Mouse (Mus musculus): Measurements from ENCODE around the gene Eepd1.
"Not testable (repeated sequence)": the region's sequence is repeated elsewhere in the genome, so short reads cannot be mapped to it uniquely, and the experiment has no call there.

Eepd1 gene

GRCm38 (mm10) chr9:25481344-25482095, at the start of gene Eepd1:
TSS of gene Eepd1 (plus strand) at chr9:25481547.
- peak; percentile 56 for DNase-seq (ENCODE audit: low read depth)

DNA sequence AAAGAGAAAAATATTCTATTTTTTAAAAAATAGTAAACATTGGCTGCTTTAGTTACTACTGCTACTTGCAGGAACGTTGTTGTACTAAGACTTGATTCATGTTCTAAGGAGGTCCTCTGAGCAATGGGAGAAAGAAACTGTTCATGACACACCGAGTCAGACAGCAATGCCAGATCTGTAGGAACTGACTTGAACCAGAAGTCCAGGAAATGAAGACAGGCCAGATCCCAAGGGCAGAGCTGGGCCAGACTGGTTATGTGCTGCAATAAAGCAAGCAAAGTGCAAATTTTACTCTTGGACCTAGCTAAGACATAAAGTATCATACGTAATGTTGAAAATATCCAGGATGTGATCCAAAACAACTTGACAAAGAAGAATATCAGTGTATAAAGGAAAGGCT, 42.5 kb upstream of the Eepd1 start:
- DNase-seq (ENCODE audit: low read depth) = no peak

GRCm38 (mm10) chr9:25440046-25440445, 41.3 kb upstream of the Eepd1 start:
- not testable (repeated sequence) for DNase-seq (ENCODE audit: low read depth)

DNA sequence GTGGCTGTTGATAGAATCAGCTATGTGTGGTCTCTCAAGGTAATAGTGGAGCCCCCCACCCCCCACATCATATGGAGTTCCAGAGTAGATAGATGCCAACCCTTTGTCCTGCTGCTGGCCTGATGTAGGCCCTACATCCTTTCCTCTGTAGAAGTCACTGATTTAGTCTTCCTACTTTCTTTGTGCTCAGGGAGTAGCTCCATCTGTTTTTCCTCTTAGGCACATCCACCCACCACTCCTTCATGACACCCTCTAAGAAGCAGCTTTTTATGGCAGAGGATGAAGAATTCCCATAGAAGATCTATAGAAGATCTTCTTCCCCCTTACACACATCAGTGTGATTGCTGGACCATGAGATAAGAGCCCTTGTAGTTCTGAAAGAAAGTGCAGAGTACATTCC, 39.3 kb upstream of the Eepd1 start:
- DNase-seq (ENCODE audit: low read depth) = no peak

DNA sequence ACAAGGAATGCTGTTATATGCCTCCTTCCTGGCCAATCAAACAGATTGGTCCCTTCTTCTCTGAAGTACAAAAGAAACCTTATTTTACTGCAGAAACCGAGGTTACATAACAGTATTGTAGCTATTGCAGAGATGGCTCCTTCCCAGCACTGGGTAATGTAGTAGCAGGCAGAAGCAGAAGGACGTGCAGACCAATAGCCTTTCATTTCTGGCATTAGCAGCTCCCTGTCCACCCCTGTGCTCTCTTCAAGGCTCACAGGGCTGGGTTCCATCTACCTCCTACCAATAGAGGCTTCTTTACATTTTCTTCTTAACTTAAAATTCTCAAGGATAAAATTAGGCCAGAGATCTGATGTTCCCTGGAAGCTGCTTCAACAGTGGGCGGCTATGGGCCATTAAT, 38.3 kb upstream of the Eepd1 start:
- DNase-seq (ENCODE audit: low read depth) = no peak

- DNase-seq (ENCODE audit: low read depth) = no peak
Observed at GRCm38 (mm10) chr9:25443546-25443945, 37.8 kb upstream of the Eepd1 start.

- DNase-seq (ENCODE audit: low read depth) = no peak
Observed at GRCm38 (mm10) chr9:25450394-25450793, 31.0 kb upstream of the Eepd1 start.

DNA sequence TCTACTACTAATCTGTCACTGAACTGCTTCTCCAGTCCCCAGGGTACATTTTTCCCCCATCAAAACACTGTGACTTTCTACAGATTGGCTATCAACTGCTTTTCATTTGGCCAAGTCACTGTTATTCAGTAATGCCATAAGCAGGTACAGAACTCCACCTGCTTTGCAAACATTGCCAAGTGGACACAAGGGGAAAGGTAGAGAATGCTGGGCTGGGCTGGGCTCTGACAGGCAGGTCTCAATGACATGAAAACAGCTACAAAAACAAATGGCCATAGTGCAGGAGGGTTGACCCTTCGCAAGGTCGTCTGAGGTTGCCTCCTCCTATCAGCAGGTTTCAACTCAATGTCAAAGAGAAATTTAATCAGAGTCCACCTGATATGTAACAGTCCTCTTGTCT, 26.3 kb upstream of the Eepd1 start:
- no peak for DNase-seq (ENCODE audit: low read depth)

- DNase-seq (ENCODE audit: low read depth) = peak; percentile 17
Observed at GRCm38 (mm10) chr9:25460835-25461555, 20.4 kb upstream of the Eepd1 start.

DNA sequence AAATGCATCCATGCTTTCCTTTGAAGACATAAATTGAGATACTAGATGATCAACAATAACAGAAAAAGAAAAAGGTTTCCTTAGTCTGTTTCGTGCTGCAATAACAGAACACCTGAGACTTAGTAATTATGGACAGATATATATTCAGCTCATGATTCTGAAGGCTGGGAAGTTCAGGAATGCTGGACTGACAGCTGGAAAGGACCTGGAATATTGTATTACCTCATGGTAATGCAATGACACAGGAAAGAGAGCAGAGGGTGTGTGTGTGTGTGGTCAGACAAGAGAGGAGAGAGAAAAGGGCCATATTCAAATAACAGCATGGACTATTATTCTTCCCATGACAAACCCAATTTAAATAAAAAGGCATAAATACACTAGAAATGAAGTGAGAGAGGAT, 17.0 kb upstream of the Eepd1 start:
- no peak for DNase-seq (ENCODE audit: low read depth)

DNA sequence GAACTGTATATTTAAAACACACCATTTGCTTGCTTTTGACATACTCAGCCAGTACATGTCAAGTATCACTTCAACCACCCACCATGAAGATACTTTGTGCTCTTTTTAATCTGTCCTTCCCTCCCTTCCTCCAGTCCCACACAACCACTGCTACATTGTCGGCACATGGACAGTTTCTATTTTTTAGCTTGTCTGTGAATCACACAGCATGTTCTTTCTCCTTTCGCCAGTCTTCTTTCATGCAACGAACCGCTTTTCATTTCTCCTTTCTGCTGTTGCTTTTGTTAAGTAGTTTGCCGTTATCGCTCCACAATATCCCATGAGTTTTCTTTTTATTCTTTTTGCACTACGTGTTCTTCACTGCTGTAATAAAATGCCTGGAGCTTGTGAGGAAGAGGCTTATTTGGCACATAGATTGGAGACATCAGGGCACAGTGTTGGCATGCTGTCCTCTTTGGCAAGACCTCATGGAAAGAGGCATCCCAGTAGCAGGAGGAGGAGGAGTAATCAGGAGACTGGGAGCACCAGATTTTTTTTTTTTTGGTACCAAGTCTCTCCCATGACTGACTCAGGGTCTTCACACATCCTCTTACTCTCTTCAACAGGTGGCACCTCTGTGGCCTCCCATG, 1.8 kb upstream of the Eepd1 start:
- no peak for DNase-seq (ENCODE audit: low read depth)

DNA sequence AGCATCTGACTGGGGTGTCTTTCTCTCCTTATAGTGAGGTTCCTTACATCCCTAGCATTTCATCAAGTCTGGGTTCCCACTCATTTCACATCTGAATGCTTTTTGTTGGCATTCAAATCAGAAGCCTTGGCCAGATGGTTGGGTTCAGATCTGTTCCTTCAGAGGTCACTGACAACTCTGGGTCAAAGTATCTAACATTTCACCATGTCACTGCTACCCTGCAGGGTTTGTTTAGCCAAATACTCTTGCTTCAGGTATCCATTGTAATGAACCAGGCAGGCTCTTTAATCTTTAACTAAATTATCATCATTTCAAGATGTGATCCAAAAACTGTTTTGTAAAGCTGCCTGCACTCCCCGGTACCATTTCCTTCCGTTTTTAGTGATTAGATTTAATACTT, 671 bp upstream of the Eepd1 start:
- no peak for DNase-seq (ENCODE audit: low read depth)

DNA sequence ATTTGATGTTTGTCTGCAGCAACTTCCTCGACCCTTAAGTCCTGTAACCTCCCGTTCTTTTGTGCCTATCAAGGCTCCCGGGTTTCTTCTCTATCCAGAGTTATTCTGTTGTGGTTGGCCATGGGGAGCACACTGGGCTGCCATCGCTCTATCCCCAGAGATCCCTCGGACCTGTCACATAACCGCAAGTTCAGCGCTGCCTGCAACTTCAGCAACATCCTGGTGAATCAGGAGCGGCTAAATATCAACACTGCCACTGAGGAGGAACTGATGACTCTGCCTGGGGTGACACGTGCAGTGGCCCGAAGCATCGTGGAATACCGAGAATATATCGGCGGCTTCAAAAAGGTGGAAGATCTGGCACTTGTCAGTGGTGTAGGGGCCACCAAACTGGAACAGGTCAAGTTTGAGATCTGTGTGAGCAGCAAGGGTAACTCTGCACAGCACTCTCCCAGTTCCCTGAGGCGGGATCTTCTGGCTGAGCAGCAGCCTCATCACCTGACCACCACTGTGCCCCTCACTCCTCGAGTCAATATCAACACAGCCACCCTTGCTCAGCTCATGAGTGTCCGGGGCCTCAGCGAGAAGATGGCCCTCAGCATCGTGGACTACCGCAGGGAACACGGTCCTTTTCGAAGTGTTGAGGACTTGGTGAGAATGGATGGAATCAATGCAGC, 1.1 kb downstream of the Eepd1 start:
- no peak for DNase-seq (ENCODE audit: low read depth)

GRCm38 (mm10) chr9:25482999-25483347, 1.6 kb downstream of the Eepd1 start:
- DNase-seq (ENCODE audit: low read depth) = no peak

GRCm38 (mm10) chr9:25483931-25484618, 2.7 kb downstream of the Eepd1 start:
- DNase-seq (ENCODE audit: low read depth) = no peak

GRCm38 (mm10) chr9:25484619-25484986, 3.3 kb downstream of the Eepd1 start:
- DNase-seq (ENCODE audit: low read depth) = no peak

DNA sequence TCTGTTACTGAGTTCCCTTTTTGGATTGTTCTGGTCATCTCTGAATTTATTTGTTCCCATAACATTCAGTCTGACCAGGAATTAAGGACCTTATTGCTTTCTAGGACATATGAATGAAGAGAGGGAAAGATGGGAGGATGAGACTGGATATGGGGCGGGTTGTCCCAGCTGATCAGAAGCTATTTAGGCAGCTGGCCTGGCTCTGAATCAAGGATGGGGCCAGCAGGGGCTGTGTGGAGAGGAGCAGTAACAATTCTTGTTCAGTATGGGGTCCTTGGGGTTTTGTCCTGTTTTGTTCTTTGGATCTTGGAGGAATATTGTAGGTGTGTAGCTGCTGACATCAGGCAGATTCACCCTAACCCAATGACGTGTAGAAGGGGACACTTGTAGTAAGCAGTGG, 3.7 kb downstream of the Eepd1 start:
- no peak for DNase-seq (ENCODE audit: low read depth)

- DNase-seq (ENCODE audit: low read depth) = no peak
Observed at GRCm38 (mm10) chr9:25485406-25485805, 4.1 kb downstream of the Eepd1 start.

DNA sequence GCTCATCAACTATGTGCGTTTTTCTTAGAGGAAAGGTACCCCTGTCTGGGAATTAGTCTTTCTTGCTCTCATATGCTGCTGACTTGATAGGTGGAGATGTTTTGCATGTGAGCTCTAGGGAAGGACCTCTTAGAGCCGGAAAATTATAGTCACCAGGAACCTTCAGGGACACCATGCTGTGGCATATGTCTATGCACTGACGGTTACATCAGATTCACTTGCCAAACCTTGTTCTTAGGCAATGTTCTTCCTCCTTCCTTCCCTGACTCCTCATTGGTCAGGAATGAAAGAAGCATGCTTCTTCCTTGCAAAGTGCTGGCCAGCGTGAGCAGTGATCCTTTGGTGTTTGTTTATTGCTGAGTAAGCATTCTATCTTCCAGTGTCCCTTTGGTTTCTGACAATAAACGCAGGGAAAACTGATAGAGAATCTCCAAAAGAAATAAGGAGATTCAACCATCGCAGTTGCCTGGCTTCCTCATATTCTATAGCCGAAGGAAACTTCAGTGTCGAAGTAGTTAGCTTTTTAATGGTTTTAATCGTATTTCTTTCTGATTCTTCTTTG, 5.0 kb downstream of the Eepd1 start:
- peak; percentile 8 for DNase-seq (ENCODE audit: low read depth)

DNA sequence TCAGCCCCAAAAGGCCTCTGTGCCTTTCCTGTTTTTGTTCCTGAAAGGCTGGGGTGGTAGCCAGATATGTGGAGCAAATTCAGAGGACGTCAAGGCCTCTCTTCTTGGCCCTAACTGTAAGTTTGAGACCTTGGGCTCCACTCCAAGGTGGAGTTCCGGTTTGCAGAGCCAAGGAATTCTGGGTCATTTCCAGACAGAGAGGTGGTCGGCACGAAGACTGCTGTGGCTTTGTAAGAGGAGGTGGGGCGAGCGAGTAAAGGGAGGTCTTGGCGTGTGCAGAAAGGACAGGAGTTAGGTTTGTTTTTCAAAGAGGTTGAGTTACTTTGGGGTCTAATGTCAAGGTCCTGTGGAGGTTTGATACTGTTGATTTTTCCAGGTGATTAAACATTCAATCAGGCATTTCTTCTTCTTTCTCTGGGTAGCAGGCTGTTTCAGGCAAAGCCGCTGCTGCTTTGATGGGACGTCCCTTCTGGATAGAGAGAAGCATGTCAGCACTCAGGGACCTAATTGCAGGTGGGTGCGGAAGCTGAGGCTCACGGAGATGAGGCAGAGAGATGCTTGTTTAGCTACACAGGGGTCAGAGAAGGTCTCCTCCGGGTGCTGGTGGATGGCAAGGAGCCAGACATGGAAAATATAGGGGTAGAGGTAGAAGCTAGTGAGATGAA, 6.2 kb downstream of the Eepd1 start:
- DNase-seq (ENCODE audit: low read depth) = no peak

DNA sequence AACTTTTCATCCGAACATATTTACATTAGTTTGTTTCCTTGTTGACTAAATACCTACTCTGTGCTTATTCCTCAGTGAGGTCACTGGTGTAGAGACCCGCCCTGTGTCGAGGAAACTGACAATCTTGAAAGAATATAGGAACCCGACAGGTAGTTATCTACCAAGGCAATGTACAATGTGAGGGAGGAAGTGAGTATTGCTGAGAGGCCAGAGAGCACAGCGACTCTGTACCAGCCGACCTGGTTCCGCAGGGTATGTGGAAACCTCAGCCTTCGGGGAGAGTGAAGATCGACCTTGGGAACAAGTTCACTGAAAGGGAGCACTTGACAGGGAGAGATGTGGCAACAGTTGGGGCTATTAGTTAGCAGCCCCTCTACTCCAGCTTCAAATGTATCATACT, 7.2 kb downstream of the Eepd1 start:
- DNase-seq (ENCODE audit: low read depth) = no peak

All from 416B (cell line).